Mouse (Mus musculus) embryo, embryonic 11 days (tissue): ENCODE results near the gene Arhgap27.
"Not testable (repeated sequence)": the region's sequence is repeated elsewhere in the genome, so short reads cannot be mapped to it uniquely, and the experiment has no call there.

Experiments
- DNase-seq: peaks from one replicate; pipeline ENCODE4 v3.0.0-alpha.2; 2015

Arhgap27 gene

DNA sequence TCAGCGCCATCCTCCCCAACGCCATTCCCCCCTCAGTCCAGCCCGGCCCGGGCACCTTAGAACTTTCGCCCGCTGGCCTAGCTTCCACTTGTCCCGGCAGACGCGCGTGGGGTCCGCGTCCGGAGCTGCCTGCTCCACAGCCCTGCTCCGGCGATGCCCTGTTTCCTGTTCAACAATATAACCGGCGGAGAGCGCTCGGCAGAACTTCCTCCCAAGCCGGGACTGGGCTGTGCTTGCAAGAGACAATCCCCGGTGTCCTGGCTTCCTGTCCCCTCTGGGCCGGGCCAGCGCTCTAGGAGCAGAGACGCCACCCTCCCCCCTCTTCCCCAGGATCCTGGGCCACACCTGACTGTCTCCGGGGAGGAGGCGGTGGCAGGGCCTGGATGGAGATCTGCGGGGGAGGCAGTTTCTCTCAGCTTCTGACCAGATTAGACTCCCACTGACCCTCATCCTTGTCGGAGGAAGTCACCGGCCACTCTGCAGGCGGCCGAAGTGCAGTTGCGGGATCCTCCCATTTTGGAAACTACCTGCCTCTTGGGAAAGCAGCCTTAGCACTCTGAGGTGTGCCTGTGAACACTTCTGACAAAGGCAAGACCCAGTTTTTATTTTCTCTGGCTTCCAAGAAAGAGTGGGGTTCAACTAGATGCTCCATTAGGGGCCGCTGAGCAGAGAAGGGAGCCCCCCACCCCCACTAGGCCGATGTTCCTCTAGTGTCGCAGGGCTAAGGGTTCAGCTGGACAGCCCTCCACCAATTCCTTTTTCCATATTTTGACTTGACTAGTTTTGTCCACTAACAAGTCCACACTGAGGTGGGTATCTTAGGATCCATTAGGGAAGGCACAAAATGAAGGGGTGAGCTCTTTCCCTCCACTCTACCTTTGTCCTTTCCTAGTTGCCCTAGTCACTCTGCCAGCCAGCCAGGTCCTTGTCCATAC, at the start of gene Arhgap27:
Gene Arhgap27 (minus strand): TSS at position 479 of the 935 bp plus-strand sequence.
- peak; percentile 67 for DNase-seq

DNA sequence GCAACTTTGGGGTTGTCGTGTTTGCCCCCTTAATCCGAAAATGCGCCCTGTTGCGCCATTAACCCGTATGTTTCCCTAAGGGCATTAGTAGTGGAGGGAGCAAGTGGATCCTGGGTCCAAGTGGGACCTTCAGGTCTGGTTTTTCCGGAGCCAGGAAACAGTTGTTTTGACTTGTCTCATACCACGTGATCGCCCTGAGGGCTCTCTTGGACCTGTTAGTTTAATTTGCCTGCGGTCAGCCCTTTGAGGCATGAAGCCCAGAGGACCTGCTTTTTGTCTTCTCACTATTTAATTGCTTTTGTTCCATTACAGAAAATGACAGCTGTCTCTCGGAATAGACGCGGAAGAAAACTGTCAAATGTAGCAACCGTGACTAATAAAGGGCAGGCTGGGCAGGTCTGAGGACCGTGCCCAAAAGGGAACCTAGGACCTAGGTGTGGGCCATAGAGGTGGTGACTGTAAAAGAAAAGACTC, 49.5 kb upstream of the Arhgap27 start:
- no peak for DNase-seq

DNA sequence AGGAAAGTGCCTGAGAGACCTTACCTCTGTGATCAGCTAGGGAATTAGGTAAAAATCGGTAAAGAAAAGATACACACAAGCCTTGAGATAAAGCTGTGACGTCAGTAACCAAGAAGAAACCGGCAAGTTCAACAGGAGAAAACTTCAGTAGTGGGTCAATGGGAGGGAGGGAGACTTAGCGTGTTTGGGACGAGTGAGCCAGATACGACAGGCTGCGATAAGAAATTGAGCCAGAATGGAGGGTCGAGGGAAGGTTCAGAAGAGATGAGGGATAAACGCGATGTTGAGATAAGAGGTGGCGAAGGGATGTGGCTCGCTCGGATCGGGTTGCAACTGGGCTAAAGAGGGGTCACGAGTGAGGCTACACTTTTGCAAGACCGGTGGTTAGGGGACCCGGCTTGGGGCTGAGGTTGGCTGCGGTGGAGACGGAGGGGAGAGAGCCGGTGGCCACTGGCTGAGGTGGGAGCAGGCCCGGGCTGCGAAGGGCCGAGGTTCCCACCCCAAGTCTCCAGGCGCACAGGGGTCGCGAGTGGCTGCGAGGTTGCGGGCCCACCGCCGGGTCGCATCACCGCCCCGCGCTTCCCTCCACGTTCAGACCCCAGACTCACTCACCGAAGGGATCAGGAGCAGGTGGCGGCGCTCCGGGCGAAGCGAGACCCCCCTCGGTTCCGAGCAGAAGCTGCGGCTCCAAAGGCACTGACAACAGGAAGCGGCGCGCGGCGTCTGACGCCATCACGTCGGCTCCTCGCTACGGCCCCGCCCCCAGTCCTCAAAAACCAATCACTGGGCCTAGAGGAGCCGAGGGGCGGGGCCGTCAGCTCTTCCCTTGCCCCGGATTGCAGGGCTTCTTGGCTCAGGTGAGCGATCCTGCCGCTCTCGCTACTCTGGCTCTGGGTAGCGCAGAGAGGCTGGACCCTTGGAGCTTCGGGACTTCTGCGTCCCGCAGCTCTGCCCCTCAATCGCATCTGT, 48.8 kb upstream of the Arhgap27 start, which contains the start of gene Plekhm1:
Gene Plekhm1 (minus strand): TSS at position 707 of the 969 bp plus-strand sequence.
- DNase-seq: peak; percentile 98

DNA sequence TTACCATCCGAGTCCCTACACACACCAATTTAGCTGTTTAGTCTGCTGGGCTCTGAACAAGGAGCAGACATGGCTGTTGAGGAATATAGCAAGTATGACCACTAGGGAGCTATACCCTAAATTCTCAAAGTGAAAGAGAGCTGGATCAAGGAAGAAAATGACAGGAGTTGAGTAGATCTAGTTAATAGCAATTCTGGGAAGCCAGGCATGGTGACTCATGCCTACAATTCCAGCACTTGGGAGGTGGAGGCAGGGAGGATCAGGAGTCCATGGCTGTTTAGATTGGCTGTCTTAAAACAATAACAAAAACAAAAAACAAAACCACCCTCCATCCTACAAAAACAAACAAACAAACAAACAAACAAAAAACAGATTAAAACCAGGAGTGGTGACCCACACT, 47.8 kb upstream of the Arhgap27 start:
- no peak for DNase-seq

DNA sequence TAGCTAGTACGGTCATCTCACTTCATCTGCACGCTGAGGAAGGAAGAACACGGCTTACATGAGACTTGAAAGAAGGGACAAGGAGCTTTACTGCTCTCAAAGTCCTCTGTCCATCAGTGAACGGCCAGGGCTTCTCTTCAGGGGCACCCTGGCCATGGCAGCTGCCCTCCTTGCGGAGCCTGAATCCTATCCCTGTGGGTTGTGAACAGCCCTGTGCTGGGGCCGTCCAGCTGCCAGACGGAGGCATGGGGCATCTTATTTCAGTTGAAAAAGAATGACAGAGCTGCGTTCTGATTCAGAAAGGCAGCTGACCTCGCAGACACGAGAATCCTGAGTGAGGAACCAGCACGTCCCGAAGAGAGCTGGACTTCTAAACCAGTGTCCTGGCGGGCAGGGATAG, 45.4 kb upstream of the Arhgap27 start:
- DNase-seq: no peak

DNA sequence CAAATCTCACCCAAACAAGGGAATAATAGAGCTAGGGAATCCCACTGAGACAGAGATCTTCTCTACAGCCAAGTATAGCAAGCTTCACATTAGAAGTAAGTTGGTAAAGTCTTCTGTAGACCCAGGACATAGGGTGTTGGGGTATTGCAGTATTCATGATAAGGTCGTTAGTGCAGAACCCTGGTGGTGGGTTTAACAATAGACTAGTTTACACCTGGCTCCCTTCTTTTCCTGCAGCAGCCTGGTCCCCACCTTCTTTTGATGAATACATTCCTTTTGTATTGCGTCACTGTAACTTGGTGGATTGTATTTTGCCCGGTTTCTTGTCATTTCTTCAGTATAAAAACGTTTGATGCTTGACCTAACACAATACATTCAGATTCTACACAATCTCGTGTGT, 43.6 kb upstream of the Arhgap27 start:
- not testable (repeated sequence) for DNase-seq

DNA sequence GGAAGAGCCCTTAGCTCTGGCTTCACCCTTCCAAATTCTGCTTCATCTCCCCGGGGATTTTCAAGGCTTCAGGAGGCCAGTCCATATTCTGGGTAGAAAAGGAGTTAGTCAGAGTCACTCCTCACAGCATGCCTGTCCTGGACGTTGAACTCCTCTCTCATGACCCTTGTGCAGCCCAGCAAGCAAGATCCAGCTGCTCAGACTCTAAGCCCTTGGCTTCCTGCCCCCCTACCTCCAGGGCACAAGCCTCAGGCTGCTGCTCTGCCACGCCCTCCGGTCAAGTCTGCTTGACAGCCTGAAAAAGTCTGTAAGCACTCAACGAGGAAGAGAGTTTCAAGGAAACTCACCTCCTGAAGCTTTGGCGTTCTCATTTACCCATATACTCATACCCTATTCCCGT, 43.1 kb upstream of the Arhgap27 start:
- no peak for DNase-seq

DNA sequence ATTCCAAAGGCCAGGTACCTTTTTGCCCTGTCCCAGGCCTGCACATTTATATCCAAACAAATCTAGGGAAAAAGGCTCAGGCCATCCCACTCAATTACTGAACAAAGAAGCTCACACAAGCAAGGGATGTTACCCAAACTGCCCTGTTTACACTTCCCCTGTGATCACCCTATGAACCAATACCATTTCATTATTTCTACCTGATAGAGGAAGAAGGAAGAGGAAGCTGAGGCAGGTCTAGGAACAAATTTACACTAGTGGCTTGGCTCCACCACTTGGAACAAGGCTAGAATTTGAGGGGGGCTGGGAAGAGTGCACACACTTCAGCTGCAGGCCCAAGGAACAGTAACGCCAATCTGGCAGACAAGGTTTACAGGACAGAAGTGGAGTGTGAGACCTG, 42.3 kb upstream of the Arhgap27 start:
- DNase-seq: no peak

DNA sequence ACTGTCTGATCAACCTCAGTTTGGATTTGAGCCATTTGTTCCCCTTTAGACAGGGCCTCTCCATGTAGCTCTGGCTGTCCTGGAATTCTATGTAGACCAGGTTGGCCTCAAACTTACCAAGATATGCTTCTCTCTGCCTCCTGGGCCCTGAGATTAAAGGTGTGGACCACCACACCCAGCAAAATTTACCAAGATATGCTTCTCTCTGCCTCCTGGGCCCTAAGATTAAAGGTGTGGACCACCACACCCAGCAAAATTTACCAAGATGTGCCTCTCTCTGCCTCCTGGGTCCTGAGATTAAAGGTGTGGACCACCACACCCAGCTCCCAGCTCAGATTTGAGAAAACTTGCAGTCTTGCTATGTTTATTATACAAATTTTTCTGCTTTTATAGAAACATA, 41.1 kb upstream of the Arhgap27 start:
- DNase-seq: no peak

DNA sequence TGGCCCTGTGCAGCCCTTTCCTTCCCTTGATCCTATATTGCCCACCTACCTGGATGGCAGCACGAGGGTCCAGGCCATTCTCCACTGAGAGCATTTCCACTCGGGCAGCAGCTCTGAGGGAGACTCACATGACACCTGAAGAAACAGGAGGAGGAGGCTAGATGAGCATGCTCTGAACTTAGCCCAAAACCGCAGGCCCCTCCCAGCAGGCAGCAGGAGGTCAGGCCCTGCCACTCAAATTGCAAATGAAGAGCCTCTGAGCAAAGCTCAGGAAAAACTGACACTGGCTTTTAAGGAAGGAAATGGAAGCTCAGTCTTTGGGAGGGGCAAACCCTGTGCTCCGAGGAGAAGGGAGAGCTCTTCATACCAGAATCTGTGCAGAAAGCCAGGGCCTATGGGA, 40.3 kb upstream of the Arhgap27 start:
- no peak for DNase-seq

DNA sequence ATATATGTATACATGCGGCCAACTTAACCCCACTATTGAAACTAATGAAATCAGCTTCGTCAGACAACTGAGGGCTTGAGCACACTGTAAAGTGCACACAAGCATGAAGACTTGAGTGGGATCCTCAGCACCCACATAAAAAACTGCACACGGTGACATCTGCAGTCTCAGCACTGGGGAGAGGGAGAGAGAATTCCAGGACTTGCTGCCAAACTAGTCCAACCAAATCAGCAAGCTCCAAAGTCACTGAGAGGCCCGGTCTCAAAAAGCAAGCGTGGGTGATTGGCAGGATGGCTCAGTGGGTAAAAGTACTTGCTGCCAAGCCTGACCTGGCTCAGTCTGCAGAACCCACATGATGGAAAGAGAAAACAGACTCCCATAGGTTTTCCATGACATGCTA, 39.2 kb upstream of the Arhgap27 start:
- no peak for DNase-seq

DNA sequence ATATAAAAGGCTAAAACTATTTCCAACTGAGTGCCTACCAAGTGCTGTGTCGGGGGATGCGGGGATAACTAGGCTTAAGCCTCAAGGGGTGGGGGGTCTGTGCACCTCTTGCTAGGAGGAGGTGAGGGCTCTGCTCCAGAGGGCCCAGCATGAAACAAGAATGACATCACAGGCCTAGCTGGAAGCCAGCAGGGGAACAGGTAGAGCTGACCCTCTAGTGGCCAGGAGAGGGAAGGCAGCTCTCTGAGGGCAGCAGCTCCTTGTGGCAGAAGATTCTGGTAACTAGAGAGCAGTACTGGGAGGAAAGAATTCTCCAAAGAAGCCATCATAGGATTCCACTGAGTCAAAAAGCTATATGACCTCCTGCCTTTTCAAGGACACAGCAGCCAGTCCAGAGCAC, 38.7 kb upstream of the Arhgap27 start:
- DNase-seq: peak; percentile 44

DNA sequence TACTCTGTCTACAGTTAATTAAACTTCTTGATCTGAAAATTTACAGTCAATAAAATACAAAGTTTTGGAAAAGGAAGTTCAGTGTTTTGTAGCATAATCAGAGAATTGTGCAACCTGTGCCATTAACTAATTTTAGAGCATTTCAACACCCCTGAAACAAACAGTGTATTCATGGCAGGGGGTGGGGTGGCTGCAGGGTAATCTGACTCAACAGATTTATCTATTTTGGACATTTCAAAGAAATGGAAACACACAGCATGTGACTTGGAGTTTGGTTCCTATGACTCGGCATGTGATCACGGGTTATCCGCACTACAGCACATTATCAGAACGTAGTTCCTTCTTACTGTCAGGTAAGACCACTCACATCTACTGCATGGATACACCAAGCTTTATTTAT, 36.5 kb upstream of the Arhgap27 start:
- DNase-seq: no peak

DNA sequence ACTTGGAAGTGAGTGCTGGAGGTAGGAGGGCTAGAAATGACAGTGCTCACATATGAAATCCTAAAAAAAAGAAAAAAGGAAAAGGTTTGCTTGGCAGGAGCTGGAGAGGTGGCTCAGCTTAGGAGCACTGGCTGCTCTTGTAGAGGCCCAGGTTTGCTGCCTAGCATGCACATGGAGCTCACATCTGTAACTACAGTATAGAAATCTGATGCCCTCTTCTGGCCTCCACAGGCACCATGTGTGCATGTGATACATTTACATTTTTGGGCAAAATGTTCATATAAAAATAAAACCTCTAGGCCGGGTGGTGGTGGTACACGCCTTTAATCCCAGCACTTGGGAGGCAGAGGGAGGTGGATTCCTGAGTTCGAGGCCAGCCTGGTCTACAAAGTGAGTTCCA, 35.6 kb upstream of the Arhgap27 start:
- DNase-seq: no peak

DNA sequence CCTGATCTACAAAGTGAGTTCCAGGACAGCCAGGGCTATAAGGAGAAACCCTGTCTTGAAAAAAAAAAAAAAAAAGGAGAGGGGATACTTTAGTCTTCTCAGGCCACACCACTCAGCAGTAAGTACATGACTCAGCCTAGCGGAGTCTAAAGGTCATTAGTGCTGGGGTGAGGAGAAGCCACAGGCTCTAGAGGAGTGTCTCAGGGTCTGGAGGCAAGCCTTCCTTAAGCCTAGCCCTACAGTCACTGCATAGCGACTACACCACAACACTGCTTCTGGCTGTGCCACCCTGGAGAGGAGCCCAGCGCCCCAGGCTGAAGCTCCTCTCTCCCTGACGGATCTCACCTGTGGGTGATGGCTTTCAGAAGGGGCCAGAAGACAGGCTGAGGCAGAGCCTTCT, 33.2 kb upstream of the Arhgap27 start:
- DNase-seq: no peak

DNA sequence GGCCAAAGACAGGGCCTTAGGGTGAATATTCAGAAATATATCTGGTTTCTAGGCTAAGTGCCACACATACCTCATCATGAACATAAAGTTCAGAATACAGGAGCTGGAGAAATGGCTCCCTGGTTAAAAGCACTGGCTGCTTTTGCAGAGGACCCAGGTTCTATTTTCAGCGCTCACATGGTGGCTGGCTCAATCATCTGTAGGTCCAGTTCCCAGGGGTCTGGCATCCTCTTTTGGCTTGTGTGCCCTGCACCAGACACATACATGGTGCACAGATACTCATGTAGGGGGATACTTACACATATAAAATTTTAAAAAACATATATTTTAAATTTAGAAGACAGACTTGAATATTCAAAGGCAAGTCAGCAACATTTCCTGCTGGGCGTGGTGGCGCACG, 32.7 kb upstream of the Arhgap27 start:
- no peak for DNase-seq

DNA sequence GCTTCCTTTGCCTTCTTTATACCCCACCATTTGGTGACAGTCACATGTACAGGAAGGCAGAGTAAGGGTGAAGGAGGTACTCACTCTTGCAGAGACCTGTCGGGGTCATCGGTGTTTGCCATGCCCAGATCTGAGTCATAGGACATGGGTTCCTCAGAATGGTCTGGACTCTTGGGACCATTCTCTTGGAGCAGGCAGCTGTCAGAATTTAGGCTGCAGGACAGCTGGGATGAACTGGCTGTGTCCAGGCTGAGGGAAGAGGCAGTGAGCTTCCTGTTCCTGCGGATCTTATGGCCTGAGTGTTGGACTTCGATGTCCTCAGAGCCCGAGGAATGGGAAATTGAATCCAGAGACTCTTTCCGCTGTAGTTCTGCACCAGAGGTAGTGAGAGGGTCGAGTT, 31.1 kb upstream of the Arhgap27 start:
- DNase-seq: no peak

DNA sequence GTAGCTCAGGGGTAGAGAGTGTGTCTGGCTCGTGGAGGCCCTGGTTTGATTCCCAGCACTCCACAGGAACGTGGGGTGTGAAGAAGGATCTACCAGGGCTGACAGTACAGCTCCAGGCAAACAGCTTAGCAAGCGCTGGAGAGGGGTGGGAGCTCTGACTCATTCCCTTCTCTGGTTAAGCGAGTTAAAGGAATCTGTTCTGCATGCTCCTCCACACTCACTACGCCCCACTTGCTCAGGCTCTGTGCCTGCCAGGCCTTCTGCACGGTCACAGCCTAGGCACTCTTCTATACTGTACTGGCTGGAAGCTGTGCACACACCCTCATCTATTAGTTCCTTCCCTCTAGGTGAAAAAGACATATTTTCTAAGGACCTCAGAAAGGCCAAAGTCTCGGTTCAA, 30.5 kb upstream of the Arhgap27 start:
- no peak for DNase-seq

DNA sequence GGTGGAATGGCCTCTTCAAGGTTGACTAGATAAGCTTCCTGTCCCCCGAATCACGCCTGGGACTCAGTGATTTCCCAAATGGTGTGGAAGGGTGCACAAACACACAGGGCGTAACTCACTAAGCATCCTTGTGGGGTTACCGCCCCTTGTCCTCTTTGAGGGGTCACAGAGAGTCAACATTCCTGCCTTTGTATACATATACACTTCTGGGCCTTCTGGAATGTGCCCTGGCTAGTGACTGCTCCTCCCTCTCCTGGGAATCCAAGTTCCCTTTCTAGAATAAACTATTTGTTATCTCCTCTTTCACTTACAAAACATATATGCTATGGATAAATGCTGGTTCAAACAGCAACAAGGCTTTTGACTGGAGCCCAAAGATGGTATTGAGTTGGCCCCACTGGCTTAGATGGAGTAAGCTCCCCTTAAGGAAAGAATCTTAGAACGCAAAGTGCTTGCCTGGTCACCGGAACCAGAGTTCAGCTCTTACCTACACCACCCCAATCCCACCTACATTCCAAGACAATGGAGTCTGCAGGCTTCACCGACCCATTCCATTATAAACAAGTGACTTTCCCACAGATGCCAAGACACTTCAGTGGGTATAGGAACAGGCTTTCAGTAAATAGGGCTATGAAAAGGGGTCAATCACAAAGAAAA, 24.5 kb upstream of the Arhgap27 start:
- no peak for DNase-seq

DNA sequence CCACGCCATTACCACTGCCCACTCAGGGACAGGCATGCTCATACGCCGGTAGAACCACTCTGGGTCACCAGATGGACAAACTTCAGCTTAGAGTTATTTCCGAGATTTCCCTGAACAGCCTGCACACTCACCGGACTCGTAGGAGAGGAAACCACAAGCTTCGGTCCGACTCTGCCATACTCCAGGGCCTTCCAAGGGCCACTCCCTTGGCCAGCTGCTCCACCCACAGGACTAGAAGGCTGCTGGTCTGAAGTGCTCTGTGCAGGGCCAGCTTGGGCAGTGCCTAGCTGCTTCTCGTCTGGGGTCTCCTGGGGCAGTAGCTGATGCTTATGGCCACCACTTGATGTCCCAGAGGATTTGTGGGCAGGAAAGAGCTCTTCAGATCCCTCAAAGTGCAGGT, 23.3 kb upstream of the Arhgap27 start:
- DNase-seq: no peak

DNA sequence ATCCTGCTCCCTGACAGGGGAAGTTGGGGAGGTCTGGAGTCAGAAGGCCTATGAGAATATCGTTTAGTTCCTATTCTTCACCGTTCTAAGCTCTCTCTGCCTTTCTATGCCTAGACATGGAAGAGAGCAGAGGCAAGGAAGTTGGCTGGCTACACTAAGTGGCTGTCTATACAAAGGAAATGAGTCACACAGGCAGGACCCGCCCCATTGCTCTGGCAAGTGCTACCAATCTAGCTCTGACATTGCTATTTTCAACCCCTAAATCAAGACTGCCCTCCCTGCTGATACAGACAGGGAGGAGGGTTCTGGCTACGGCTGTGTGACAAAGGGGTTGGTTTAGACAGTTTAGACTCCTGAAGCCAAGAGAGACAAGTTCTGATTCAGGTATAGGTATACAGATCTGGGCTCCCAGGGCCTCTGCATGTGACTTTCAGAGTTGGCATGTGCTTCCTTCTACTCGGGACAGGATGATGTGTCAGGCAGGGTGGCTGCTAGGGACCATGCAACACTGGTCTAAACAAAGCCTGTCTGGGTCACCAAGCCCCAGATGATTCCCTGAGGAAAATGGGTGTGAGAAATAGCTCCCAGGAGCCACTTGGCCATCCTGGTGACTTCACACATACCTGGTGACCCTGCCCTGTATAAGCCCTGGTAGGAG, 18.6 kb upstream of the Arhgap27 start:
- DNase-seq: no peak

DNA sequence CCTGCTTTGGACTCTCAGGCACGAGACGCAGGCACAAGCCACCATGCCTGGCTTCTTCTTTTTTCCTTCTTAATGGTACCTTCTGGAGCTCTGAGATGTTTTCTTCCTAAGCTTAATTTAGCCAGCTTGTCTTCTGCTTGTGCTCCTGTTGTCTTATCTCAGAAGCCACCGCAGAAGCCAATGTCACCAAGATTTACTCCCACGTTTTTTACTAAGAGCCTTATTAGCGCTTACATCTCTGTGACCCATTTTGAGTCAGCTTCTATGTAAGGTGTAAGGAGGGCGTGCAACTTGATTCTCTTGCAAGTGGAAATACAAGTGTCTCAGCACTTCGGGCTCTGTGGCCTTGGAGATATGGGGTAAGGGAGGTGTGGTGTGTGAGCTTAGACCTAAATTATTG, 18.0 kb upstream of the Arhgap27 start:
- DNase-seq: no peak
